In the genomic region with DNA sequence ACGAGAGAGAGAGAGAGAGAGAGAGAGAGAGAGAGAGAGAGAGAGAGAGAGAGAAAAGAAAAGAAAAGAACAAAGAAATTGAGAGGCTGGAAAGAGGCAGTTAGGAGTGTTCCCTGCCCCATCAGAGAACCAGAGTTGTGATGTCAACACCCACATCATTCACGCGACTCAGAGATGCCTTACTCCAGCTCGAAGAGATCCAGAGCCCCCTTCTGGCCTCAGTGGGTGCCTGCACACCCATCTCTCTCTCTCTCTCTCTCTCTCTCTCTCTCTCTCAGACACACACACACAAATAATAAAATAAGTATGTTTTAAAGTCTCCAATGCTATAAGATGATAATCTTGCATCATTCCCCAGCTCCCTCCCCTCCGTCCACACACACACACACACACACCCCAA, we compare ENCODE assay signal across 8 mouse cellular contexts. TPM values are rescaled to one million over a fixed set of nuclear protein-coding genes. Genes with fewer than 3 reads are reported as not detected.
DNase-seq lines count a peak whose midpoint lies in the region; ATAC-seq lines count a peak whose summit lies in the region.

No protein-coding gene starts in this region.

- peak; percentile 82 for ATAC-seq in megakaryocyte-erythroid progenitor cell, adult 5-6 weeks (replicated peaks; ENCODE audit: low FRiP score, low TSS enrichment, poor library complexity, severe bottlenecking)

- intact Hi-C loops in left cerebral cortex, postnatal 14 days (cut with DNase I) = loop anchor here (5.0 to 10.0 kb wide), 2 partner anchors 80 to 182 kb away; a partner anchor contains a TSS
- intact Hi-C loops in heart, postnatal 14 days (cut with DNase I) = no loop called here

- DNase-seq in cerebellum, adult 9-11 months = peak; percentile 15
- DNase-seq in cerebellum, adult 9-10 months = no peak
- DNase-seq in left cerebral cortex, postnatal 14 days (ENCODE audit: low spot score in 2 of 2) = peak; percentile 32 to 48
- DNase-seq in left cerebral cortex, adult 11 months (ENCODE audit: low spot score) = no peak
- peak; percentile 12 to 39 for DNase-seq in adrenal gland, postnatal 36 days
- DNase-seq in heart, postnatal 14 days = peak; percentile 7 to 21
- no peak for DNase-seq in urinary bladder, postnatal 25 days (ENCODE audit: low spot score)

RNA-seq across cellular contexts. Expression of a gene that starts 47.6 kb away (rescaled TPM):
- 10 to 100 TPM; 24.4 to 25.3 TPM for total RNA-seq in left cerebral cortex, postnatal 14 days (2021)
- 10 to 100 TPM; 36.7 to 41.9 TPM for total RNA-seq in adrenal gland, postnatal 36 days (2021)
- total RNA-seq in heart, postnatal 14 days (2021) = 10 to 100 TPM; 25.2 to 28.6 TPM
- total RNA-seq in megakaryocyte-erythroid progenitor cell, adult 5-6 weeks (2014; fragmentation: Nextera tagmentation) = 6.9 and 11.3 TPM in 2 replicates
- 8.4 and 13.1 TPM in 2 replicates for total RNA-seq in megakaryocyte-erythroid progenitor cell, adult 5-6 weeks (2017)

Comparison
In these comparisons a context has a peak if more than half of its experiments do, and no peak if none do; other contexts are left out.
1. DNase-seq: peak in cerebellum, adult 9-11 months (single experiment), left cerebral cortex, postnatal 14 days (2 of 2), adrenal gland, postnatal 36 days (2 of 2) and heart, postnatal 14 days (2 of 2); none in cerebellum, adult 9-10 months (single experiment), left cerebral cortex, adult 11 months (single experiment) and urinary bladder, postnatal 25 days (single experiment).